ENCODE assay signal across 17 mouse cellular contexts in genomic region chr7:45076501-45076900, GRCm38 (mm10). TPM values are rescaled to one million over a fixed set of nuclear protein-coding genes. Genes with fewer than 3 reads are reported as not detected.
DNase-seq lines count a peak whose midpoint lies in the region; ATAC-seq and TF ChIP-seq lines count a peak whose summit lies in the region.
"Had no signal": no experiment of that assay in that cellular context is flagged by ENCODE, and none has a peak within 500 bp of the region (broad histone marks: within the 10 kb centered on the region; RNA-seq: fewer than 3 reads in every experiment).

No protein-coding gene starts in this region.

- no peaks in the 10 kb centered on the region for H3K27me3 ChIP-seq in heart, embryonic 10.5 days (ENCODE audit: insufficient read depth, poor library complexity, severe bottlenecking)
- no peaks in the 10 kb centered on the region for H3K27me3 ChIP-seq in megakaryocyte, embryonic 14.5 days (replicated peaks)
- H3K27me3 ChIP-seq: forebrain, embryonic 15.5 days; hindbrain, embryonic 15.5 days; Patski had no signal

- no peak overlapping the region; the same call in 1 of the 2 replicates for H3K4me3 ChIP-seq in heart, embryonic 10.5 days
- H3K4me3 ChIP-seq in megakaryocyte, embryonic 14.5 days (replicated peaks): peak overlapping the region; percentile 35
- peak overlapping the region in 1 of 2 experiments; percentile 41; a peak in 1 of 4 replicates for H3K4me3 ChIP-seq in ES-E14 (ENCODE audit: insufficient read depth in 1 of 2, low read depth in 1 of 2, low read length in 2 of 2, poor library complexity in 1 of 2, severe bottlenecking in 1 of 2)
- H3K4me3 ChIP-seq: embryonic facial prominence, embryonic 10.5 days; forebrain, embryonic 15.5 days; hindbrain, embryonic 15.5 days had no signal

- peaks cover 50% of the 10 kb centered on the region for H3K36me3 ChIP-seq in heart, embryonic 10.5 days
- H3K36me3 ChIP-seq in megakaryocyte, embryonic 14.5 days (replicated peaks; ENCODE audit: low read length): peaks cover 64% of the 10 kb centered on the region
- peaks cover 24% of the 10 kb centered on the region for H3K36me3 ChIP-seq in ES-E14 (ENCODE audit: control insufficient read depth, insufficient read depth, low read length, poor library complexity, severe bottlenecking)

- in situ Hi-C loops in ES-E14 (cut with MboI; ENCODE audit: low sequenced_read_pairs in 2 of 2, unreplicated experiment in 2 of 2): loop anchor here in 1 of 2 experiments (5.0 kb wide), 1 partner anchor 56 kb away; no protein-coding TSS in a partner anchor

- ATAC-seq in megakaryocyte, adult 5-6 weeks (ENCODE audit: poor library complexity, severe bottlenecking): no peak
- ATAC-seq: activated CD4-positive, CD25-positive, alpha-beta regulatory T cell, adult 4 months; forebrain, embryonic 15.5 days; intestine, embryonic 16.5 days had no signal

- intact Hi-C loops in heart, postnatal 36 days (cut with DNase I): loop anchor here (5.0 kb wide), 1 partner anchor 221 kb away; no protein-coding TSS in a partner anchor

- peak overlapping the region; percentile 16; the same call in 1 of the 2 replicates for H3K9ac ChIP-seq in ES-E14 (ENCODE audit: insufficient read depth, low read depth, low read length, poor library complexity, severe bottlenecking)
- H3K9ac ChIP-seq: forebrain, embryonic 15.5 days; hindbrain, embryonic 15.5 days had no signal

- DNase-seq in heart, embryonic 10.5 days (ENCODE audit: low spot score): no peak
- no peak for DNase-seq in heart, postnatal 36 days
- DNase-seq in ES-E14 (ENCODE audit: low read depth, low spot score): no peak
- no peak for DNase-seq in ovary, postnatal 10 days (ENCODE audit: low spot score)
- DNase-seq: adrenal gland, postnatal 14 days; cerebellum, adult 11-12 months; cerebellum, postnatal 10 days; gastrocnemius, postnatal 10 days; kidney, adult 2 months had no signal

- H3K9me3 ChIP-seq in heart, embryonic 10.5 days: no peaks in the 10 kb centered on the region
- peaks cover 5% of the 10 kb centered on the region; the same call in 1 of the 2 replicates for H3K9me3 ChIP-seq in megakaryocyte, embryonic 14.5 days
- no peaks in the 10 kb centered on the region for H3K9me3 ChIP-seq in ES-E14 (ENCODE audit: control insufficient read depth, insufficient read depth, low read depth, low read length)
- H3K9me3 ChIP-seq: embryonic facial prominence, embryonic 10.5 days; forebrain, embryonic 15.5 days; hindbrain, embryonic 15.5 days had no signal

- H3K4me1 ChIP-seq in heart, embryonic 10.5 days: peaks cover 30% of the 10 kb centered on the region
- H3K4me1 ChIP-seq in megakaryocyte, embryonic 14.5 days: peaks cover 67% of the 10 kb centered on the region
- H3K4me1 ChIP-seq in ES-E14 (ENCODE audit: control insufficient read depth in 2 of 2, insufficient read depth in 2 of 2, low read length in 2 of 2, poor library complexity in 1 of 2): peaks cover 5 to 27% of the 10 kb centered on the region in 2 experiments; a peak in 3 of 4 replicates

- whole genome bisulfite sequencing in heart, embryonic 10.5 days: 87% methylated on average over 30 of the region's 30 CpGs

- peak overlapping the region; percentile 77; the same call in 1 of the 2 replicates for H3K27ac ChIP-seq in heart, embryonic 10.5 days
- H3K27ac ChIP-seq in ES-E14 (ENCODE audit: insufficient read depth, low read depth, low read length, poor library complexity, severe bottlenecking): no peak overlapping the region
- H3K27ac ChIP-seq: embryonic facial prominence, embryonic 10.5 days; forebrain, embryonic 15.5 days; hindbrain, embryonic 15.5 days had no signal

TF ChIP-seq in ES-E14, 5 proteins besides CTCF, POLR2A, EP300 and RAD21:
- TF ChIP-seq ZC3H11A (IDR thresholded peaks at IDR 0.05; ENCODE audit: borderline replicate concordance, low read depth, low read length) (no peak), CHD2 (IDR thresholded peaks at IDR 0.05; ENCODE audit: low read depth, low read length) (no peak), MAFK (IDR thresholded peaks at IDR 0.05; ENCODE audit: insufficient read depth, low read depth, low read length) (no peak), ZNF384 (IDR thresholded peaks at IDR 0.05; ENCODE audit: low read depth, low read length) (no peak)

RNA-seq across cellular contexts. Expression of gene Prrg2, which starts 14.0 kb away (rescaled TPM):
- polyA plus RNA-seq in heart, embryonic 10.5 days (2016; fragmentation: Nextera tagmentation; extraction: Ambion mirVana): 15.0 and 16.8 TPM in 2 replicates
- 1 to 10 TPM; 7.7 to 7.9 TPM for total RNA-seq in heart, postnatal 36 days (2021)
- 91.5 and 106 TPM in 2 replicates for polyA plus RNA-seq in megakaryocyte, embryonic 14.5 days (2012; ENCODE audit: insufficient read depth, low replicate concordance)
- 6.6 and 8.9 TPM in 2 replicates for total RNA-seq in megakaryocyte, adult 5-6 weeks (2015)
- 5.4 TPM in 2 replicates for total RNA-seq in megakaryocyte, adult 5-6 weeks (2017)
- 9.8 and 11.4 TPM in 2 replicates for total RNA-seq in ES-E14 (2012; rRNA removed)

RNA-seq across cellular contexts. Expression of gene Nosip, which starts 14.3 kb away (rescaled TPM):
- polyA plus RNA-seq in heart, embryonic 10.5 days (2016; fragmentation: Nextera tagmentation; extraction: Ambion mirVana): 59.9 and 65.2 TPM in 2 replicates
- total RNA-seq in heart, postnatal 36 days (2021): 10 to 100 TPM; 30.3 to 32.1 TPM
- polyA plus RNA-seq in megakaryocyte, embryonic 14.5 days (2012; ENCODE audit: insufficient read depth, low replicate concordance): 150 and 186 TPM in 2 replicates
- 41.4 and 46.3 TPM in 2 replicates for total RNA-seq in megakaryocyte, adult 5-6 weeks (2015)
- total RNA-seq in megakaryocyte, adult 5-6 weeks (2017): 54.2 and 56.8 TPM in 2 replicates
- total RNA-seq in ES-E14 (2012; rRNA removed): 94.2 and 106 TPM in 2 replicates

RNA-seq across cellular contexts. Expression of gene Rcn3, which starts 15.5 kb away (rescaled TPM):
- 270 and 314 TPM in 2 replicates for polyA plus RNA-seq in heart, embryonic 10.5 days (2016; fragmentation: Nextera tagmentation; extraction: Ambion mirVana)
- total RNA-seq in heart, postnatal 36 days (2021): 10 to 100 TPM; 26.4 to 28.1 TPM
- 1.7 TPM in 1 of 2 replicates, not detected in the other for polyA plus RNA-seq in megakaryocyte, embryonic 14.5 days (2012; ENCODE audit: insufficient read depth, low replicate concordance)
- 4.5 and 5.8 TPM in 2 replicates for total RNA-seq in megakaryocyte, adult 5-6 weeks (2015)
- 7.8 and 18.1 TPM in 2 replicates for total RNA-seq in megakaryocyte, adult 5-6 weeks (2017)
- 137 and 207 TPM in 2 replicates for total RNA-seq in ES-E14 (2012; rRNA removed)

RNA-seq across cellular contexts. Expression of gene Prr12, which starts 23.8 kb away (rescaled TPM):
- polyA plus RNA-seq in heart, embryonic 10.5 days (2016; fragmentation: Nextera tagmentation; extraction: Ambion mirVana): 8.8 and 13.3 TPM in 2 replicates
- 10 to 100 TPM; 23.4 to 29.4 TPM for total RNA-seq in heart, postnatal 36 days (2021)
- polyA plus RNA-seq in megakaryocyte, embryonic 14.5 days (2012; ENCODE audit: insufficient read depth, low replicate concordance): 63.6 and 73.6 TPM in 2 replicates
- 15.4 and 16.3 TPM in 2 replicates for total RNA-seq in megakaryocyte, adult 5-6 weeks (2015)
- 1.9 and 3.0 TPM in 2 replicates for total RNA-seq in megakaryocyte, adult 5-6 weeks (2017)
- total RNA-seq in ES-E14 (2012; rRNA removed): 32.3 and 37.5 TPM in 2 replicates

RNA-seq across cellular contexts. Expression of gene Fcgrt, which starts 27.1 kb away (rescaled TPM):
- polyA plus RNA-seq in heart, embryonic 10.5 days (2016; fragmentation: Nextera tagmentation; extraction: Ambion mirVana): 7.8 and 10.2 TPM in 2 replicates
- total RNA-seq in heart, postnatal 36 days (2021): 10 to 100 TPM; 77.1 to 84.5 TPM
- polyA plus RNA-seq in megakaryocyte, embryonic 14.5 days (2012; ENCODE audit: insufficient read depth, low replicate concordance): 28.9 and 70.0 TPM in 2 replicates
- 22.0 and 22.5 TPM in 2 replicates for total RNA-seq in megakaryocyte, adult 5-6 weeks (2015)
- total RNA-seq in megakaryocyte, adult 5-6 weeks (2017): 64.1 and 69.0 TPM in 2 replicates
- total RNA-seq in ES-E14 (2012; rRNA removed): 10.6 and 15.1 TPM in 2 replicates
